Mouse (Mus musculus): ENCODE data around the gene Cttnbp2nl. TPM values are rescaled to one million over a fixed set of nuclear protein-coding genes. Genes with fewer than 3 reads are reported as not detected.

Cttnbp2nl gene
- polyA plus RNA-seq, 1 experiment from 2014 or later: 52.4 TPM

- Histone ChIP-seq H3K4me1 (peaks cover 10% of the 10 kb centered on the region), H3K9me3 (no peaks in the 10 kb centered on the region), H3K36me3 (replicated peaks) (peaks cover 54% of the 10 kb centered on the region), H3K27me3 (replicated peaks; ENCODE audit: low read depth, poor library complexity, severe bottlenecking) (peaks cover 12% of the 10 kb centered on the region), H3K4me3 (no peak overlapping the region), H3K27ac (replicated peaks) (no peak overlapping the region)
- WGBS: 94% methylated on average over 3 of the region's 3 CpGs
- DNase-seq (ENCODE audit: low spot score): no peak
Observed at GRCm38 (mm10) chr3:104954137-104954536, 98.8 kb downstream of the Cttnbp2nl start.

DNA sequence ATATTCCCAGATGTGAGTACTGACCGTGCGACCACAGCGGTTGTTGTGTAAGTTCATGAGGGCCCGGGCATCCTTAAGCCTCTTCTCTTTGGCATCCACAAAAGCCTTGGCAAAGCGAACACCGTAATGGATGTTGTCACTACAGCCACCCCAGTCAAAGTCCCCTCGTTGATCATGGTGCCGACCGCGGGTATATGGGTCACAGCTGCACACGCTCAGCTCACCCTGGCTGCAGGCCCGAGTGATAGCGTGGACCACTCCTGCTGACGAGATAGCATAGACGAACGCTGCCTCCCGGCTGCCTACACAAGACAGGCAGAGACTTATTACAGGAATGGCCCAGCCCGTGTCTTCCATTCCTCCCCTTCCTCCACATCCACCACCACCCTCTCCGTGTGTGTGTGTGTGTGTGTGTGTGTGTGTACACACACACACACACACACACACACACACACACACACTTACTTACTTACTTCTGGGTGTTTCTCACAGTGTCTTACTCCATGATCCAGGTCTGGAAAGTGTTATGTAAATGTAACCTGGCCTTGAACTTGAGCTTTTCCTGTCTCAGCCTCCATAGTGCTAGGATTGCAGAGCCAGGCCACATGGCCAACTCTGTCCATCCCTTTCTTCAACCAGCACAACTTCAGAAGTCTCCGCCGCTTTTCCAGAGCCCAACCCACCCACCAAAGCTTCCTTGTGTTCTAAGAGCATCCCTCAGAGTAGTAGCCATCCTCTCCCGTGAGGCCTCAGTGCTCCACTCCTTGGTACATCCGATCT is 99.9 kb downstream of the Cttnbp2nl start:
- Histone ChIP-seq H3K27ac (replicated peaks) (no peak overlapping the region), H3K4me1 (peaks cover 10% of the 10 kb centered on the region), H3K27me3 (replicated peaks; ENCODE audit: low read depth, poor library complexity, severe bottlenecking) (peaks cover 1% of the 10 kb centered on the region), H3K4me3 (no peak overlapping the region), H3K36me3 (replicated peaks) (peaks cover 62% of the 10 kb centered on the region), H3K9me3 (no peaks in the 10 kb centered on the region)
- no peak for DNase-seq (ENCODE audit: low spot score)
- 93% methylated on average over 23 of the region's 23 CpGs for WGBS

Other genes with a start within 250 kb of the Cttnbp2nl start
- gene Mov10, start 234.6 kb downstream of the Cttnbp2nl start, polyA plus RNA-seq (2016; fragmentation: Nextera tagmentation; extraction: Ambion mirVana): 38.0 and 46.4 TPM in 2 replicates
- gene St7l, start 189.1 kb downstream of the Cttnbp2nl start, polyA plus RNA-seq (2016; fragmentation: Nextera tagmentation; extraction: Ambion mirVana): 29.0 and 31.7 TPM in 2 replicates
- 191 and 198 TPM in 2 replicates for gene Capza1, start 188.6 kb downstream of the Cttnbp2nl start, polyA plus RNA-seq (2016; fragmentation: Nextera tagmentation; extraction: Ambion mirVana)
- 0.50 and 0.66 TPM in 2 replicates for gene Wnt2b, start 91.2 kb downstream of the Cttnbp2nl start, polyA plus RNA-seq (2016; fragmentation: Nextera tagmentation; extraction: Ambion mirVana)
- gene 4930564D02Rik, start 13.7 kb upstream of the Cttnbp2nl start, polyA plus RNA-seq (2016; fragmentation: Nextera tagmentation; extraction: Ambion mirVana): not detected in 2 replicates